ENCODE assay signal across 27 mouse cellular contexts in genomic region chr17:86299576-86299975, GRCm38 (mm10).
A peak's percentile ranks its signal among the peaks of the same experiment; 100 is the strongest.
DNase-seq lines count a peak whose midpoint lies in the region; ATAC-seq and TF ChIP-seq lines count a peak whose summit lies in the region.
"Had no signal": no experiment of that assay in that cellular context is flagged by ENCODE, and none has a peak within 500 bp of the region (broad histone marks: within the 10 kb centered on the region; RNA-seq: fewer than 3 reads in every experiment).

No protein-coding gene starts in this region.

- no peak for DNase-seq in liver, postnatal 0 days
- peak; percentile 72 for DNase-seq in A20 (ENCODE audit: low read depth, low spot score)
- DNase-seq in naive thymus-derived CD4-positive, alpha-beta T cell, adult 2 months (ENCODE audit: low read depth): peak; percentile 65
- no peak for DNase-seq in left cerebral cortex, adult 2 months (ENCODE audit: extremely low spot score in 1 of 2, low spot score in 2 of 2)
- DNase-seq in spleen, adult 12 weeks (ENCODE audit: low spot score): no peak
- DNase-seq: adrenal gland, adult 2 months; adrenal gland, postnatal 14 days; B cell, adult 2 months; cerebellum, adult 11 months; cerebellum, adult 2 months; cerebellum, adult 9-11 months; cerebellum, postnatal 25 days; embryo, embryonic 11 days; gastrocnemius, postnatal 14 days; heart, adult 11 months had no signal

- peaks cover 51% of the 10 kb centered on the region for H3K4me1 ChIP-seq in liver, embryonic 12.5 days
- H3K4me1 ChIP-seq in liver, postnatal 0 days (ENCODE audit: insufficient read depth): peaks cover 18% of the 10 kb centered on the region; the same call in 1 of the 2 replicates

- H3K4me2 ChIP-seq in liver, embryonic 12.5 days: peak overlapping the region; percentile 75; the same call in 1 of the 2 replicates
- no peak overlapping the region for H3K4me2 ChIP-seq in liver, postnatal 0 days (ENCODE audit: low read depth, low read length)
- H3K4me2 ChIP-seq: embryonic facial prominence, embryonic 13.5 days; forebrain, embryonic 13.5 days; heart, embryonic 11.5 days; hindbrain, embryonic 12.5 days; hindbrain, embryonic 15.5 days had no signal

- no peak overlapping the region for H3K9ac ChIP-seq in liver, embryonic 12.5 days
- H3K9ac ChIP-seq in liver, postnatal 0 days (replicated peaks): no peak overlapping the region
- H3K9ac ChIP-seq: embryonic facial prominence, embryonic 13.5 days; forebrain, embryonic 13.5 days; hindbrain, embryonic 12.5 days; hindbrain, embryonic 15.5 days had no signal

- no peak for TF ChIP-seq EP300 in liver, postnatal 0 days (IDR thresholded peaks at IDR 0.05; ENCODE audit: low read depth)

- 66% methylated on average over 3 of the region's 3 CpGs for WGBS in liver, embryonic 12.5 days (ENCODE audit: insufficient replicate concordance)
- 74% methylated on average over 3 of the region's 3 CpGs for WGBS in liver, postnatal 0 days (ENCODE audit: insufficient replicate concordance)

- no peak for ATAC-seq in liver, embryonic 12.5 days
- no peak for ATAC-seq in liver, postnatal 0 days
- ATAC-seq in CD4-positive, CD25-positive, alpha-beta regulatory T cell, adult 4 months: peak; percentile 16
- ATAC-seq: forebrain, embryonic 13.5 days; forebrain, embryonic 16.5 days had no signal

- TF ChIP-seq CTCF in liver, postnatal 0 days (IDR thresholded peaks at IDR 0.05; ENCODE audit: low read depth): no peak
- TF ChIP-seq CTCF in left cerebral cortex, adult 2 months (IDR thresholded peaks at IDR 0.05): no peak

- H3K4me3 ChIP-seq in liver, embryonic 12.5 days: no peak overlapping the region
- H3K4me3 ChIP-seq in liver, postnatal 0 days (ENCODE audit: low read depth, low read length): no peak overlapping the region
- no peak overlapping the region for H3K4me3 ChIP-seq in left cerebral cortex, adult 2 months
- H3K4me3 ChIP-seq: embryonic facial prominence, embryonic 10.5 days; embryonic facial prominence, embryonic 13.5 days; forebrain, embryonic 10.5 days; forebrain, embryonic 13.5 days; hindbrain, embryonic 12.5 days; hindbrain, embryonic 15.5 days had no signal

- H3K27me3 ChIP-seq in liver, embryonic 12.5 days (replicated peaks): no peaks in the 10 kb centered on the region
- no peaks in the 10 kb centered on the region for H3K27me3 ChIP-seq in liver, postnatal 0 days (ENCODE audit: insufficient read depth, low read length)
- H3K27me3 ChIP-seq: CH12.LX; embryonic facial prominence, embryonic 13.5 days; forebrain, embryonic 13.5 days; hindbrain, embryonic 12.5 days; hindbrain, embryonic 15.5 days had no signal

- intact Hi-C loops in left cerebral cortex, adult 2 months (cut with DNase I): no loop called here

- no peaks in the 10 kb centered on the region for H3K36me3 ChIP-seq in liver, embryonic 12.5 days
- no peaks in the 10 kb centered on the region for H3K36me3 ChIP-seq in liver, postnatal 0 days (replicated peaks; ENCODE audit: insufficient read depth, low read length)
- H3K36me3 ChIP-seq: embryonic facial prominence, embryonic 10.5 days; embryonic facial prominence, embryonic 13.5 days; forebrain, embryonic 10.5 days; G1E; hindbrain, embryonic 12.5 days; hindbrain, embryonic 15.5 days had no signal

- H3K27ac ChIP-seq in liver, embryonic 12.5 days: no peak overlapping the region
- no peak overlapping the region for H3K27ac ChIP-seq in liver, postnatal 0 days (ENCODE audit: low read depth)
- no peak overlapping the region for H3K27ac ChIP-seq in left cerebral cortex, adult 2 months
- H3K27ac ChIP-seq: embryonic facial prominence, embryonic 13.5 days; forebrain, embryonic 13.5 days; hindbrain, embryonic 12.5 days; hindbrain, embryonic 15.5 days had no signal

- H3K9me3 ChIP-seq in liver, embryonic 12.5 days (replicated peaks): no peaks in the 10 kb centered on the region
- H3K9me3 ChIP-seq in liver, postnatal 0 days (ENCODE audit: low read length): no peaks in the 10 kb centered on the region
- H3K9me3 ChIP-seq: embryonic facial prominence, embryonic 10.5 days; embryonic facial prominence, embryonic 13.5 days; forebrain, embryonic 10.5 days; forebrain, embryonic 13.5 days; G1E; hindbrain, embryonic 12.5 days; hindbrain, embryonic 15.5 days had no signal

Comparison
In these comparisons a context has a peak if more than half of its experiments do, and no peak if none do; other contexts are left out.
1. DNase-seq: peak in A20 (single experiment) and naive thymus-derived CD4-positive, alpha-beta T cell, adult 2 months (single experiment); none in liver, postnatal 0 days (single experiment), left cerebral cortex, adult 2 months (0 of 2) and spleen, adult 12 weeks (single experiment).